Mouse (Mus musculus): ENCODE data around the gene Dcun1d2.
A peak's percentile ranks its signal among the peaks of the same experiment; 100 is the strongest.

DNA sequence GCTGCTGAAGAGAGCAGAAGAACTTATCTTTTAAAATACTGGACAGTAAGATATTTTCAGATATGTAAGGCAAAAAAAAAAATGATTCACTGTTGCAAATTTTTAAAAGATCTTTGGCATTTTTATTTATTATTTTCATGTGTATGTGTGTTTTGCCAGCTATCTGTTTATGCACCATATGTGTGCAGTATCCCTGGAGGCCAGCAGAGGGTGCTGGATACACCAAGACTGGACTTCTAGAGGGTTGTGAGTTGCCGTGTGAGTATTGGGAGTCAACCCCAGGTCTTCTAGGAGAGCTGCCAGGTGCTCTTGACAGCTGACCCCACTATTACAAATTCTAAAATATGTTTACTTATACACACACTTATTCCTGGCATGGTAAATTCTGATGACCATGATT lies 4.7 kb downstream of the Dcun1d2 start:
- TF ChIP-seq CTCF (IDR thresholded peaks at IDR 0.05; ENCODE audit: low read depth, low read length), result peak; percentile 20; the same call in 1 of the 2 replicates
- TF ChIP-seq POLR2A (IDR thresholded peaks at IDR 0.05; ENCODE audit: extremely low read depth, insufficient read depth, low read length), result no peak
